Mouse (Mus musculus) layer of hippocampus, postnatal 14 days (tissue): ENCODE measurements around the gene 1700030K09Rik. TPM values are rescaled to one million over a fixed set of nuclear protein-coding genes. Genes with fewer than 3 reads are reported as not detected.

ENCODE experiments used
- DNase-seq, 2 experiments: peaks; one replicate each; pipeline ENCODE4 v3.0.0; 2021 to 2022; ENCODE audit warnings: low spot score in 2 of 2, mixed read lengths in 1 of 2
- microRNA-seq, 2 experiments: library from miRNA; unstranded; fragments of <30 nt; microRNA quantifications; one replicate each; pipeline ENCODE4 v1.2.0; 2021
- total RNA-seq, 2 experiments: library from RNA; stranded (reverse); gene quantifications; 2 replicates each; pipeline ENCODE4 v1.2.3; 2021

Gene 1700030K09Rik
- total RNA-seq, 2 experiments from 2014 or later = 10.7 to 13.2 TPM

DNA sequence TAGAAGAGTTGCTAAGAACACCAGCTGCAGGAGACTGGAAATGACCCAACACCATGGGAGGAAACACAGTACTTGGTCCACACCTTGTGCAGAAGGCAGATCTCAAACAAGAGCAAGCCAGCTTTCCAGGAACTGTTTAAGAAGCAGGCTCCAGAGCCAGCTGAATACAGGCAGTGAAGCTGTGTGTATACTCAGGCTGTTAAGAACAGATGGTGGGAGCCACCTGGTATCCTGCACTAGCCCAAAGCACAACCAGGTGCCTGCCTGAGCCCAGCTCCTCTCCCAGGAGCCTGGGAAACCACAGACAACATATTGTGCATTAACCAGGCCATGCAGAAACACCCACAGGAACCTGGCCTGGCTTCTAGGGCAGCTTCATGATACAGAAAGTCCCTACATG is 60.5 kb downstream of the 1700030K09Rik start:
- no peak for DNase-seq

DNA sequence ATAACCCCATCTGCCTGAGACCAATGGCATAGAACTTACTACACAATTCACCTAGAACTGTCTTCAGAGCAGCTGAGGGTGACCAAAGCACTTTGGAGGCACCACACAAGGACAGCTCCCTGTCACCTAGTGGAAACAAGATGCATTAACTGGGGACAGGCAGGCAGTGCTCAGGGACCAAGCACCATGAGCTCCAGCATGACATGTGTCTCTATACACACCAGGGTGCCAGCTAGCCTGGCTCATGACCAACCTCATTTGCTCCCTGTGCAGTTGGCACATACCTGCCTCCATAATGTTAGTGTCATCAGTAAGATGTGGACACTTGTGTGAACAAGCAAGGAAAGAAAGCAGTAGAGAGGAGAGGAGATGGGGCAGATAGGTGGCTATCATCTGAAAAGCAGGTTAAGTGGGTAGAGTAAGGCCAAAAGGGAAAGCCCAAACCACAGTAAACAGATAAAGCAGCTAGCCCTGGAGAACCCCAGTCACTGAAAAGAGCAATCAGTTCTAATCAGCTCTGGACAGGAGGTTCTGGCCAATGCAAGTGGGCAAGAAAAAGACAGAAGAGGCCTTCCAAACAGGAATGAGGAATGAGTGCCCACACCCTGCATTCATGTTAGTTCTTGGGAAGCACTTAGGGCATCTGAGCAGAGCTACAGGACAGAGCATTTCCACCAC is 61.1 kb downstream of the 1700030K09Rik start:
- DNase-seq = no peak

DNA sequence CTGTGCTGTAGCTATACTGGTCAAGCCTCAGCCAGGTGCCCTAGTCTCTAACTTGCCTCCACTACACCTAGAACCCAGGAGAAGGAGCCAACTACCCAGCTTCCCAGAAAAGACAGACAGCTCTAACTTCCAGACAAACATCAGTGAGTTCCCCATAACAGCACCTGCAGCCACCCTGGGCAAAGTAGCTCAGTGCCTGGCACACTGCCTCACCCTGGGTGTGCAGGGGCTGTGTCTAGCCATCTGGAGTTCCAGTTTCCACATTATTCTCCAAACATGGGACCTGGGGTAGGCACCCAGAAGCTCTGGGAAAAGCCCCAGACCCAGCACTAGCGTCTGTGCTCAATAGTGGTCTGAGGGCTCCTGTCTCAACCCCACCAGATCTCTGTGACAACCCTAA is 63.8 kb downstream of the 1700030K09Rik start:
- no peak for DNase-seq

Small RNA genes within 50 kb of the gene (microRNA-seq; reads per million reads assigned to microRNA genes)
- 5.4 to 6.1 reads per million in 2 experiments for gene Mir7068

Other genes with a start within 250 kb of the 1700030K09Rik start
- not detected for gene Cib3, start 231.0 kb upstream of the 1700030K09Rik start, total RNA-seq
- not detected for gene Gm11034, start 230.2 kb upstream of the 1700030K09Rik start, total RNA-seq
- gene Fam32a, start 224.2 kb upstream of the 1700030K09Rik start, total RNA-seq = 10 to 100 TPM; 52.2 to 56.5 TPM
- 100 to 1,000 TPM in 1 of 2 experiments, 10 to 100 TPM in 1; 98.9 to 106 TPM for gene Ap1m1, start 203.9 kb upstream of the 1700030K09Rik start, total RNA-seq
- gene Gm10282, start 138.6 kb upstream of the 1700030K09Rik start, total RNA-seq = 10 to 100 TPM in 1 of 2 experiments, 1 to 10 TPM in 1; 9.7 to 10.6 TPM
- gene Klf2, start 124.8 kb upstream of the 1700030K09Rik start, total RNA-seq = 10 to 100 TPM; 20.2 to 22.0 TPM
- 10 to 100 TPM; 69.7 to 72.4 TPM for gene Eps15l1, start 22.4 kb upstream of the 1700030K09Rik start, total RNA-seq
- gene Calr3, start within 50 bp of the 1700030K09Rik start, total RNA-seq = 1 to 10 TPM in 1 of 2 experiments, under 1 TPM in 1; 0.78 to 1.5 TPM
- gene Cherp, start 31.3 kb downstream of the 1700030K09Rik start, total RNA-seq = 10 to 100 TPM; 72.4 to 75.2 TPM
- 10 to 100 TPM; 44.5 to 46.4 TPM for gene Slc35e1, start 48.7 kb downstream of the 1700030K09Rik start, total RNA-seq
- 1 to 10 TPM; 9.5 TPM for gene Med26, start 104.4 kb downstream of the 1700030K09Rik start, total RNA-seq
- gene Smim7, start 127.2 kb downstream of the 1700030K09Rik start, total RNA-seq = 100 to 1,000 TPM; 112 to 118 TPM
- 100 to 1,000 TPM; 117 to 128 TPM for gene Tmem38a, start 128.2 kb downstream of the 1700030K09Rik start, total RNA-seq
- 10 to 100 TPM; 41.8 to 46.6 TPM for gene Nwd1, start 202.8 kb downstream of the 1700030K09Rik start, total RNA-seq